Mouse (Mus musculus) v-Abl transformed pro-B cells (cell line): ENCODE measurements around the gene March8.

ENCODE experiments used
- in situ Hi-C, 2 experiments: fragments of 400-800 bp; cut with MboI; formaldehyde crosslinking; loops; one replicate each; pipeline ENCODE4 v1.15.1; 2025; ENCODE audit not compliant: unreplicated experiment in 2 of 2

Gene March8

GRCm38 (mm10) chr6:116406680-116407079 lies 68.9 kb downstream of the March8 start:
- in situ Hi-C loops, result no loop called here

- in situ Hi-C loops, result no loop called here
Observed at GRCm38 (mm10) chr6:116407216-116407615, 69.4 kb downstream of the March8 start.

DNA sequence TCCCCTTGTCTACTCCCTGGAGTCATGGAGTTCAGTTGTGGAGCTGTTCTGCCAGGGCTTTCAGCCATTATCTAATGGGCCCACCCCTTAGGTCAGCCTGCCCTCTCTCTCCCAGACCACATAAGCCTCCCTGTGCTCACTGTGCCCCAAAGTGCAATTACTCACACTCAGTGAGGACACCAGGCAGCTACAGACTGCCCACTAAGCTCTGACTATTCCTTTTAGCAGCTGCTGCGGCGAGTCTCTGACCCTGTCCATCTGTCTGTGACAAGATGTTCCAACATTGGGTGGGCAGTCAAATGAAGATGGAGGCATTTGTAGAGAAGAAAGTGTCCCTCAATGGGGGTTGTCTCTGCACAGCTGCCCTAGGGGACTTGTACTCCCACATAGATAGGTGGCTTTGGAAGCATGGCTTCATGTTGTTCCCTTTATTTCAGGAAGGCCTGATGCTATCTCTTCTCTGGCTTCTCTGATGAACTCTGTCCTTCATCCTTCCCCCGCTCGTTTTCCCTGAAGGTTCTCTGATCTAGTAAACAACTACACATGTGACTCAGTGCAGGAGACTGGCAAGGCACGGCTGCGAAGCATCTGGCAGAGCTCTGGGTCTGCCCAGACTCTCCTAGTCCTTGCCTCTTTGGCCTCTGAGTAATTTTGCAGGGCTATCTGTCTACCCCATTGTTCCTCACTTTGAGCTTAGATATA lies 70.3 kb downstream of the March8 start:
- in situ Hi-C loops, result no loop called here

DNA sequence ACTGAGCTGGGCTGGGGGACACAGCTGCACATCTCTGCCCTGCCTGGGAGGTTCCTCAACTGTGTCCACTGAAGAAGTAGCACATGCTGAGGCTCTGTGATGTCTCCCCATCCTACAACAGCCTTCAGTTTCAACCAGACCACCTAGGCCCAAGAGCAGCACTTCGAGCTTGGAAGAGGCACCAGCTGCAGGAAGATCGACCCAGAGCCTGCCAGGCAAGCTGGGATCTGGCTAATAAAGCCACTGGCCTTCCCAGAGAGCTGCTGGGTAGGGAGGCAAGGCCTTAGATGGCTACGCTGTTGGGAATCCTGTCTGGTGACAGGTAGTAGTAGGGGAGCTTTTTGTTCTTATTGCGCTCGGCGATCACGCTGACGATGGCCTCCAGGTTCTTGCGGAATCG lies 72.6 kb downstream of the March8 start:
- in situ Hi-C loops, result no loop called here

- in situ Hi-C loops, result no loop called here
Observed at GRCm38 (mm10) chr6:116411716-116412115, 73.9 kb downstream of the March8 start.

GRCm38 (mm10) chr6:116412546-116413325 lies 74.9 kb downstream of the March8 start:
- in situ Hi-C loops, result no loop called here

DNA sequence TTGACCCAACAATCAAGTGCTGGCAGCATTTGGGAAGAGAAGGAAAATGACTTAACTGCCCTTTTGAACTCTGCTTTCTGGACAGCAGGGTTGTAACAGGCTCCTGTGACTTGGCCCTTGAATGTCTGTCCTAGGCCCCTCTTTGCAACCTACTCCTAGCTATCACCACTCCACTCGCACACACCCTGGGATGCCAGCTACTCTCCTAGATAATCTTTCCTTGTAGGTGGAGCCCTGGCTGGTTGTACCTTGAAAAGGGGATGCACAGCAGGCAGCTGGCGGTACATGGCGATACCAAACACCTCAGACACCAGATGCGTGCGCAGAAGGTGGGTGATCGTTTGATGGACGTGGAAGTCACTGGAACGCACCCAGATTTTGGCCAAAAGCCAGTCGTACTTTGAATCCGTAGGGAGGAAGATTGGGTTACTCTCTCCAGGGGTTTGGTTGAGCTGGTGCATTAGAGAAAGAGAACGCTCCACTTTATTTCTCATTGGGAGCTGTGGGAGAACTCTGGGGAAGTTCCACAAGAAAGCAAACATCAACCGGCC lies 77.4 kb downstream of the March8 start:
- in situ Hi-C loops, result no loop called here

DNA sequence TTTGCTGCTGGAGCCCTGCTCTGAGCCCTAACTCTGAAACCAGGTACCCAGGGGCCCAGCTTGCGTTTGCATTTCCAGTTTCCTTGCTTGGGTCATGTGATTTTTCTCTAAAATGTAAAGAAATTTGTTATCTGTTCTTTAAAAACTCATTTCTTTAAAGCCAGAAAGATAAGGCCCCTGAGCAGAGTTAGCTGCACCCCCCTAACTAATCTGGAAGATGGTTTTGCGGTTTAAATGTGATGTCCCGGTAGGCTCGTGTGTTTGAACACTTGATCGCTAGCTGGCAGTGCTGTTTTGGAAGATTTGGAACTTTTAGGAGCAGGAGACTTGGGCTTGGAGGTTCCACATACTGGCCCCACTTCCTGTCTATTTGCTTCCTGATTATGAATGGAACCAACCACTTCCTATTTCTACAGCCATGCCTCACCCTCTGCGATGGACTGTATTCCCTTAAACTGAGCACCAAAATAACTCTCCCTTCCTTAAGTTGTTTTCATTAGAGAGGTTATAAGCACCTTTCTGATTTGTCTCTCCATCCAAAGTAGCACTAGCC lies 78.3 kb downstream of the March8 start:
- in situ Hi-C loops, result no loop called here

- in situ Hi-C loops, result no loop called here
Observed at GRCm38 (mm10) chr6:116417518-116418315, 79.9 kb downstream of the March8 start.

GRCm38 (mm10) chr6:116418487-116418886 lies 80.7 kb downstream of the March8 start:
- in situ Hi-C loops, result no loop called here

GRCm38 (mm10) chr6:116419699-116420098 lies 81.9 kb downstream of the March8 start:
- in situ Hi-C loops, result loop anchor here in 1 of 2 experiments (5.0 to 10.0 kb wide), 3 partner anchors 137 to 1405 kb away; no protein-coding TSS in a partner anchor

- in situ Hi-C loops, result loop anchor here in 1 of 2 experiments (5.0 to 10.0 kb wide), 3 partner anchors 138 to 1405 kb away; no protein-coding TSS in a partner anchor
Observed at GRCm38 (mm10) chr6:116420271-116420670, 82.4 kb downstream of the March8 start.

DNA sequence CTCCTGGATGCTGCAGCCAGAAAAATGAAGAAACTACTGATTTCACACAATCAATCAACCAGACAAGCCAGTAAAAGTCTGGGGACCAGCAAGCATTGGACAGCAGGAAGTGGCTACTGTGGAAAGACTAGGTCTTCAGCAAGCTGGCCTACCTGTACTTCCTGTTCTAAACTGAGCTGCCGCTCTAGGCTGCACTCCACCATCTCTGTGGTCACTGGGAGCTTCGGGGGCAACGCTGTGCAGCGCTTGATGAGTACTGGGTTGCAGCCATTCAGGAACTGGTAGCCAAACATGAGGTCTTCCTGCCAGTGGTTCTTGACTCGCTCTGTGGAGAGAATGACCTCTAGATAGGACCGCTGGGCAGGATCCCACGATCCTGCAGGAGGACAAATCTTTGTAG lies 85.2 kb downstream of the March8 start:
- in situ Hi-C loops, result loop anchor here in 1 of 2 experiments (5.0 to 10.0 kb wide), 3 partner anchors 141 to 1402 kb away; no protein-coding TSS in a partner anchor

- in situ Hi-C loops, result loop anchor here in 1 of 2 experiments (5.0 to 10.0 kb wide), 3 partner anchors 141 to 1401 kb away; no protein-coding TSS in a partner anchor
Observed at GRCm38 (mm10) chr6:116423664-116424063, 85.8 kb downstream of the March8 start.

GRCm38 (mm10) chr6:116427552-116427951 lies 89.7 kb downstream of the March8 start:
- in situ Hi-C loops, result loop anchor here (10.0 to 25.0 kb wide), 2 partner anchors 1385 to 1397 kb away; no protein-coding TSS in a partner anchor

DNA sequence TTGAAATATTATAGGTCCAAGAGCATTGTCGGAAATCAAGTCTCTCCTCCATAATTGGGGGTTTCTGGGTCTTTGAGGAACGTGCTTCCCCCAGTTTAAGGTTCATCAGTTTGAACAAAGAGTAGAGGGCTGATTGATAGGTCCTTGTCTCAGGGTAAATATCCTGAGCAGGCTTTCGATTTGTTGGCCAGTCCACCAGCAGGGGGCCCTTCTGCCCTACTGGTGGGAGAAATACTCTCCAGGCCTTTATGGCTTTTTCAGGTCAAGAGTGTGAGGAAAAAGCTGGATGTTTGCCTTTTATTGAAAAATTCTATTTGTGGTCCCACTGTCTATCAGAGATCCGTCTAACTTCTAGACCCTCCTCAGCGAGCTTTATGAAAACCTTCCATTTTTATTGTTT lies 90.5 kb downstream of the March8 start:
- in situ Hi-C loops, result loop anchor here (10.0 to 25.0 kb wide), 2 partner anchors 1384 to 1397 kb away; no protein-coding TSS in a partner anchor

GRCm38 (mm10) chr6:116438864-116439263 lies 101.0 kb downstream of the March8 start:
- in situ Hi-C loops, result loop anchor here (10.0 to 25.0 kb wide), 2 partner anchors 126 to 1373 kb away; no protein-coding TSS in a partner anchor

GRCm38 (mm10) chr6:116439531-116439930 lies 101.7 kb downstream of the March8 start:
- in situ Hi-C loops, result loop anchor here (10.0 to 25.0 kb wide), 2 partner anchors 125 to 1373 kb away; no protein-coding TSS in a partner anchor

GRCm38 (mm10) chr6:116440447-116440846 lies 102.6 kb downstream of the March8 start:
- in situ Hi-C loops, result loop anchor here in 1 of 2 experiments (25.0 kb wide), 1 partner anchor 1372 kb away; no protein-coding TSS in a partner anchor

- in situ Hi-C loops, result loop anchor here in 1 of 2 experiments (25.0 kb wide), 1 partner anchor 1371 kb away; no protein-coding TSS in a partner anchor
Observed at GRCm38 (mm10) chr6:116440849-116441248, 103.0 kb downstream of the March8 start.
